Mouse (Mus musculus) myocyte (in vitro differentiated cells): ENCODE results near the gene 9930022D16Rik.

Experiments used
- CEBPB ChIP-seq: IDR thresholded peaks from 2 replicates; pipeline ENCODE4 v1.6.1; 2011; ENCODE audit warnings: mild to moderate bottlenecking, moderate library complexity; ENCODE audit not compliant: poor library complexity, insufficient read depth, severe bottlenecking
- E2F4 ChIP-seq: IDR thresholded peaks from one replicate; pipeline ENCODE4 v1.6.1; 2011; ENCODE audit warnings: mild to moderate bottlenecking, control low read depth, moderate library complexity; ENCODE audit not compliant: insufficient read depth
- MAX ChIP-seq: IDR thresholded peaks from one replicate; pipeline ENCODE4 v1.6.1; 2011; ENCODE audit warnings: low read depth, mild to moderate bottlenecking, control low read depth
- MYOD1 ChIP-seq, 3 experiments: IDR thresholded peaks; one replicate each; pipeline ENCODE4 v1.6.1; 2011; ENCODE audit warnings: control low read depth in 2 of 3, low read depth in 2 of 3, mild to moderate bottlenecking in 2 of 3, moderate library complexity in 1 of 3; ENCODE audit not compliant: insufficient read length in 2 of 3, control insufficient read depth in 1 of 3
- MYOG ChIP-seq, 3 experiments: IDR thresholded peaks; one replicate each; pipeline ENCODE4 v1.6.1; 2011; ENCODE audit warnings: control low read depth in 2 of 3, low read depth in 2 of 3, mild to moderate bottlenecking in 2 of 3; ENCODE audit not compliant: insufficient read length in 2 of 3, control insufficient read depth in 1 of 3, insufficient read depth in 1 of 3
- POLR2A ChIP-seq: IDR thresholded peaks from one replicate; pipeline ENCODE4 v1.6.1; 2011; ENCODE audit warnings: low read depth, mild to moderate bottlenecking, control low read depth, moderate library complexity; ENCODE audit not compliant: insufficient read length
- POLR2AphosphoS2 ChIP-seq: IDR thresholded peaks from one replicate; pipeline ENCODE4 v1.6.1; 2011; ENCODE audit warnings: low read depth, control low read depth; ENCODE audit not compliant: insufficient read length
- REST ChIP-seq: IDR thresholded peaks from one replicate; pipeline ENCODE4 v1.6.1; 2011; ENCODE audit warnings: mild to moderate bottlenecking, control low read depth, moderate library complexity; ENCODE audit not compliant: insufficient read depth, insufficient read length
- SRF ChIP-seq: IDR thresholded peaks from one replicate; pipeline ENCODE4 v1.6.1; 2011; ENCODE audit warnings: low read depth; ENCODE audit not compliant: control insufficient read depth, insufficient read length
- TCF12 ChIP-seq: IDR thresholded peaks from one replicate; pipeline ENCODE4 v1.6.1; 2011; ENCODE audit warnings: mild to moderate bottlenecking, control low read depth; ENCODE audit not compliant: poor library complexity, insufficient read depth, severe bottlenecking
- USF1 ChIP-seq: IDR thresholded peaks from one replicate; pipeline ENCODE4 v1.6.1; 2011; ENCODE audit warnings: low read depth, mild to moderate bottlenecking, control low read depth, moderate library complexity

- no peak for TF ChIP-seq E2F4
- TF ChIP-seq CEBPB = no peak
- TF ChIP-seq POLR2A = no peak
- TF ChIP-seq MYOD1 (IDR thresholded peaks at IDR 0.05; ENCODE audit: control insufficient read depth in 1 of 3, insufficient read length in 2 of 3, low read depth in 2 of 3) = no peak
- TF ChIP-seq MYOG (IDR thresholded peaks at IDR 0.05; ENCODE audit: control insufficient read depth in 1 of 3, insufficient read depth in 1 of 3, insufficient read length in 2 of 3, low read depth in 2 of 3) = no peak
- TF ChIP-seq POLR2AphosphoS2 = no peak
- no peak for TF ChIP-seq MAX
- no peak for TF ChIP-seq TCF12
- no peak for TF ChIP-seq REST
- TF ChIP-seq USF1 = no peak
- TF ChIP-seq SRF = no peak
Observed at GRCm38 (mm10) chr11:109436889-109437288, 23.2 kb downstream of the 9930022D16Rik start.
